Mouse (Mus musculus) olfactory bulb, adult 2 months (tissue): ENCODE measurements at regions not wholly inside any gene's neighbourhood (a gene's known extent, or its start where the extent isn't known, plus 50 kb on each side); places are given as distances from the start of the nearest gene placed in this dataset.

Source experiments
- CTCF ChIP-seq: fragments of 200-500 bp; IDR thresholded peaks from 2 replicates; pipeline ENCODE4 v1.5.1; 2012; ENCODE audit warnings: low read depth, mild to moderate bottlenecking, low read length, moderate library complexity; ENCODE audit not compliant: insufficient read depth
- POLR2A ChIP-seq: fragments of 200-500 bp; IDR thresholded peaks from 2 replicates; pipeline ENCODE4 v1.6.1; 2012; ENCODE audit warnings: mild to moderate bottlenecking, low read depth, low read length, moderate library complexity; ENCODE audit not compliant: insufficient read depth

DNA sequence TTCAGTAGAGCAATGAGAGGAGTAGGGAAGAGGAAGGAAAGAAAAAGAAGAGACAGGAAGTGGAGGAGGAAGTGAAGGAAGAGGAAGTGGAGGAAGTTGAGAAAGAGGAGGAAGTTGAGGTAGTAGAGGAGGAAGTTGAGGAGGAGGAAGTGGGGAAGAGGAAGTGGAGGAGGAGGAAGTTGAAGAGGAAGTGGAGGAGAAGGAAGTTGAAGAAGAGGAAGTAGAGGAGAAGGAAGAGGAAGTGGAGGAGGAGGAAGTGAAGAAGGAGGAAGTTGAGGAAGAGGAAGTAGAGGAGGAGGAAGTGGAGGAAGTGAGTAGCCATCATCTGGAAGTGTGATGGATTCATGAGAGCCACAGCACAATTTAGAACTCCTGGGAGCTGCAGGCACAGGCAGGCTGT, 122.2 kb downstream of the H2afy start:
- TF ChIP-seq CTCF (no peak), POLR2A (no peak)
